Mouse (Mus musculus) NIH3T3 (cell line): ENCODE measurements at regions not wholly inside any gene's neighbourhood (a gene's known extent, or its start where the extent isn't known, plus 50 kb on each side); places are given as distances from the start of the nearest gene placed in this dataset.

Experiments used
- DNase-seq: peaks from one replicate; pipeline ENCODE4 v3.0.0-alpha.2; 2012; ENCODE audit warnings: low read depth

GRCm38 (mm10) chr1:51697265-51698192 lies 218.3 kb downstream of the Myo1b start:
- no peak for DNase-seq

DNA sequence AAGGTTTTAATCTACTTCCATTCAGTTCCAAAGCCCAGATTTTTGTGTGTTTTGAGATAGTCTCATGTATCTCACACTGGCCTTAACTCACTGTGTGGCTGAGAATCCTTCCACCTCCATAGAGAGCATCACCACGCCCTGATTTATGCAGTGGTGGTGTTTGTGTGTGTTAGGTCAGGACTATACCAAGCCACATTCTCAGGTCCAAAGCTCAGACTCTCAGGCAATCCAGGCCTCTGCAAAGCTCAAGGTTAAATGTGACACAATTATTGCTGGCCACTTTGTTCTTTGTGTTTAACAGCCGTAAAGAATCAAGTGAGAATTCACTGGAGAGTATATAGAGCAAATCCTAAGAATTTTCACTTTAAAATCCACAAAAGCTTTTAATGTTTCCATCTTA lies 218.2 kb upstream of the Nabp1 start:
- DNase-seq, result no peak

- DNase-seq, result no peak
Observed at GRCm38 (mm10) chr1:51690878-51691277, 212.7 kb upstream of the Nabp1 start.

DNA sequence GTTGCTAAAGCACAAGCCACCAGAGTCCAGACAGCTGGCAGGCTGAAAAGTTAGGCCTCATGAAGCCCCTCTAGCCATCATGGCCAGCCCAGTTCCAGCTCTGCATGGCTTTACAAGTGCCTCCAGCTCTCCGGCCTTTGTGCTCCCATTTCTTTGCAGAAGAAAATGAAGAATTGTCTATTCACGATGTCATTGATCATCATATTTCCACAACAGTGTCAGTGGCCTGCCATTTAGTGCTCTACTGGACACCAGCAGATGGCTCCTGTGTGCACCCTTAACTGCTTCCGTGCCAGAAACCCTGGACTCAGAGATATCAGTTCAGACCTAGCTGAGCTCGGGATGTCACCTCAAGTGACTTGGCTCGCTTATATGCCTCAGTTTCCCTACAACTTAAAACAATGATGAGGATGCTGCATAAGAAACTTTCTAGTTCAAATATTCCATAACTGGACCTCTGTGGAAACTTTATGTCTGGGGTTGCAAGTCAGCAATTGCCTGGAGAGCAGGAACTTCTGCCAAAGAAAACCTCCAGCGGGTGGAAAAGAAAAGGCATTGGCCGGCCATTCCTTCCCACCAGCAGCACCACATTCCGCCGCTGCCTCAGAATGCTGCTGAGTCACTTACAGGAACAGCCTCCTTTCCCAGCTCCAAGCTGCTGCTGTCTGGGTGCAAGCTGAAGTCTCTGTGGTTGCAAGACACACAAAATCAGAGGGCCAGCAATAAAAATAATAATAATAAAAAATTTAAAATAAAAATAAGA lies 211.4 kb upstream of the Nabp1 start:
- DNase-seq, result peak; percentile 93

DNA sequence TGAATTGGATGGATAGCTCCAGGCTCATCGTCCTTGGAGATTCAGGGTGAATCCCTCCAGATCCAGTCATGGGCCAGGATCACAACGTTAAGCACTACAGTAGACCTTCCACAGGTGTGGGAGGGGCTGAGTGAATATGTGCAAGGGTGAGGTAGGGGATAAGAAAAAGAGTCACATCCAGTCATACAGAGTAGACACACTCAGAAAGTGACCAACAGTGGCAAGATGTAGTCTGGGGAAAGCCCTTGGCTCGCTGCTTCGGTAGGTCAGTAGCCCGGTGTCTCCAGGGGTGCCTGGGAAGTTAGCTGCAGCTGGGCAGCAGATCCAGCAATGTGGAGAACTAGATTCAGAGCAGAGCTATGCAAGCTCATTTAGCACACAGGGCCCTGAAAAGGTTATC lies 210.7 kb upstream of the Nabp1 start:
- DNase-seq, result no peak

- DNase-seq, result no peak
Observed at GRCm38 (mm10) chr1:51688224-51688545, 210.0 kb upstream of the Nabp1 start.

- DNase-seq, result no peak
Observed at GRCm38 (mm10) chr1:51687484-51688223, 209.4 kb upstream of the Nabp1 start.

DNA sequence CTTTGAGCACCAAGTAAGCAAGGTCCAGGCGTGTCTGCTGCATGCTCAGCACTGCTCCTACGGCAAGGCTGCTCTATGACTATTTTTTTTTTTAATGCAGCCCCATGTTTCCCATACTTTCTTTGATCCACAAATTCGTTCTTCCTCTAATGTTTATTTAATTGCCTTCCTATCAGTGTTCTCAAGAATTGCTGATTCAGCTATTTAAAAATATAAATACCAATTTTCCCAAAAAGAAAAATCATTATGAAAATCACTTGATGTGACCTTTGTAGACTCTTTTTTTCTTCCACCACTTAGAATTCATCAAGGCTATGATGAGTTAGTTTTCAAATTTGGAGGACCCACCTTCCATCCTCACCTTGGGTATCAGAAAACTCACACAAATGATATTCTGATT lies 208.5 kb upstream of the Nabp1 start:
- DNase-seq, result no peak

DNA sequence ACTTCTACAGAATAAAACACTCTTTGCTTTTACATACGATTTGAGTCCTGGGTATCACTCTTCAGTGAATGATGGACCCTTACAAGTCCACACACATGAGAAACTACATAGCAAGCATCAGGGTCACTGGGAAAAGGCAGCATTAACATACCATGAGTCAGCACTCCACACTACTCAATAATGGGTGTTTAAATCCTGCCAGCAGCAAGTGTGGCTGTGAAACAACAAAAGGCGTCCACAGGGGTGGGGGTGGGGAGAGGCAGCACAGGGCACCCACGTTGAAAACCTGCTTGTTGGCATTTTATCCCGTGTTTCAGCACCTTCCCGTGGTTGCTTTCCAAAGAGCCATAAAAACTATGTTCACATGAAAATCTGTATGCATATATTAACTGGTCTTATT lies 204.0 kb upstream of the Nabp1 start:
- no peak for DNase-seq

DNA sequence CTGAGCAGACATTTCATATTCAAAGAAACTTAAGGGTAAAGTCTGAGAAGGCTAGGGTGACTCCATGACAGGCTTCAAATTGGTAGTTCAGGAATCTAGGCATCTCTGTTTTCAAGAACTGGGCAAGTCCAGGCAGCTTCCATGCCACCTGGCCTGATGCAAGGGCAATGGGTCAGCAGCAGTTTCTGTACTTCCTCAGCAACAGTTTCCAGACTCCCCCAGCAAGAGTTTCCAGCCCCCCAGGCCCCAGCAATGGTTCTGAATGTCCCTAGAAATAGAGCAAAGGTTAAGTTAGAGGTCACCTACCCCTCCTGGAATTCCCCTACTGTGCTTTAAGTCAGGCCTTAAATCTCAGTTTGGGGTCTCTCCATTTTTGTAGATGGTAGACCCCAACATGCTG lies 203.6 kb upstream of the Nabp1 start:
- DNase-seq, result no peak

DNA sequence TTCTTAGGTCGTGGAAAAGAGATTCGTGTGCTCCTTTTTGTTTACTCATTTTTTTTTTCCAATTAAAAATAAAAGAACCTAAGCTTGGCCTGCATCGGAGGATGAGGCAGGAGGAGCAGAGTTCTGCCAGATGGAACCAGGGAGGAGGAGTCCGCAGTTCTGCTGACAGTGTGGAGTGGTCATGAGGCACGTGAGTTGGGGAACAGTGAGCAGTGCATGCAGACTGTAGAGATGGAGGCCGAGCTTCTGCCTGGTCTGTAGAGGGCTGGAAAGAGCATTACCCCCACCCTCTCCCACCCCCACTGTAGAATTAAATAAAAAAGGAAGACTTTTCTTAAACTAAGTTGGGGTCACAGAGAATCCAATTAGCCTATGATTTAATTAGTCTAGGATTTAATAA lies 202.5 kb upstream of the Nabp1 start:
- no peak for DNase-seq

DNA sequence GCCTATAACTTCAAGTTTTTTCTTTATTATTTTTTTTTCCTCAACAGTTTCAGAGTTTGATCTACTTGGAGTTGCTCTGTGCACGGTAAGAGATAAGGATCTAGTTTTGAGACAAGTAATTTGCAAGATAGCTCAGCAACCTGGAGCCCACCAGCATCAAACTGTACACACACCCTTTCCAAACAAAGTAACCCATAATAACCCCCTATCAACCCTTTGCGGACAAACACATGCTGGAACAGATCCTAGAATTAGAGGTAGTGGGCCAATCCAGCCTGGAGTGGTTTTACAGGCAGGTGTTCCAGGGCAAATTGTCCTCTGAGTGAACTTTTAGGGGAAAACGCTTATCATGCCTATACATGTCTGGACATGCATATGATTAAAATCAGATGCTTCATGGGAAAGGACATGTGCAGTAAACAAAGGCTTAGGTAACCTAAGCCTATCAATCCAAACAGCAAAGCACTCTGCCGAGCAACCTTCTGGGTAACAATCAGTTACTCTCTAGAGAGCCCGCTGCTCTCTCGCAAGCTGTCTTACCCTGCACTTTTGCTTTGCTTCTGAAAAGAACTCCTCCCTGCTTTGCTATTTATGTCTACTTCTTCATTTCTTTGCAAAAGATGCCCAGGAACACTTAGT lies 200.2 kb upstream of the Nabp1 start:
- DNase-seq, result no peak

DNA sequence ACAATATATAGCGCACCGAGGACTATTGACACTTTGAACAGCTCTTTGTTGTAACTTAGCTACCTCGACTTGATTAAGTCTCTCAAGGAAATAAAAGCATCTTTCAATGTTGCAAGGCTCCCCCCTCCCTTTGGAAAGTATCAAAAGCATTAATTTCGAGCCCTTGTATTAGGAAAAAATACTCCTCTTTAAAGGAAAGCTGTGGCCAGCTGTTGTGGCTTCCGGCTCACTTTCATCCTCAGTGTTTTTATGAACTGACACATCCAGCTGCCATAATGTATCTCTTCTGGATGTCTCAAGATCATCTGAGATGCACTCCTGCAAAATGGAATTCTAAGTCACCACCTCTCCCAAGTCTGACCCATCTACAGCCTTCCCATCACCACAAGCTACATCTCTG lies 199.6 kb upstream of the Nabp1 start:
- no peak for DNase-seq

DNA sequence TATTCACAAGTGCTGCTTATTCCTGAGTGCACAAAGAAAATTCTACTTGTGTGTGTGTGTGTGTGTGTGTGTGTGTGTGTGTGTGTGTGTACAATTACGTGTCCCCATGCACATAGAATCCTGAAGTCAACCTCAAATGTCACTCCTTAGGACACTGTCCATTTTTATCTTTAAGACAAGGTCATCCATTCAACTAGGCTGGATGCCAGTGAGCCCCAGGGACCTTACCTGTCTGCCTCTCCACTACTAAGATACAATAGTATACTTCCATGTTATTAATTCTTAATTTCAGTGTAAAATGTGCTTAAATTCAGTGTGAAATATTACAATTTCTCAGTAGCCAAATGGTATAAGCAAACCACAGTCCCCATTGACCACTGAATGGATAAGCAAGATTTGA lies 193.5 kb upstream of the Nabp1 start:
- no peak for DNase-seq

DNA sequence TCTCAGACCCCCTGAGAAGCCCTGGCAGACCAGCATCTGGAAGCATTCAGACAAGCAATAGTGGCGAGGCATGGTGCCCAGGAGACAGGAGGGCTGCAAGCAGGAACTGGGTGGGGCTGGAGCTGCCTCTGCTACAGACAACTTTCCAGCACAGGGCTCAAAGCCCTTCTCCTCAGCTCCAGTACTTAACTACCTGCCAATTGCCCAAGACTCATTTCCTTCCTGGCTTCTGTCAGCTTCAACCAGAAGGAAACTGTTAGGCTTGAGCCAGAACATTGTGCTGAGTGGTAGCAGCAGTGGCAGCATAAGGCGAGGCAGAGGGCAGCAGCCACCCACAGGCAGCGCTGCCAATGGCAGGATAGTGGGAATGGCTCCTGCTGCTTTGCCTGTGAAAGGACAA lies 193.1 kb upstream of the Nabp1 start:
- DNase-seq, result peak; percentile 53

DNA sequence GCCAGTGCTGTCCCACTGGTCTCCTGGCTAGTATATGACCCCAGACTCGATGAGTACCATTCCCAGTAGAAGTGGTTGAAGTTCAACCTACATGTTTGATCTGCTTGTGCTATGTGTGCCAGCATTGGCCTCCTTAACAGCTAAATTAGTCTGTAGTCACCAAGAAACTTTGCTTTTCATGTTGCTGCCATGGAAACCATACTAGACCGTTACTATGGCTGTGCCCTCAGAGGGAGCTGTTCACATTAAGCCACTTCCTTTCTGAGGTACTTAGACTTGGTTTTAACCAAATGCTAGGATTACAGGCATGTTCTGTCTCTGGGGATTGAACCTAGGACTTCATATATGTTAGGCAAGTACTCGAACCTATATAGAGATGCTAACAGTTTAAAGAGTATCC lies 191.8 kb upstream of the Nabp1 start:
- no peak for DNase-seq

DNA sequence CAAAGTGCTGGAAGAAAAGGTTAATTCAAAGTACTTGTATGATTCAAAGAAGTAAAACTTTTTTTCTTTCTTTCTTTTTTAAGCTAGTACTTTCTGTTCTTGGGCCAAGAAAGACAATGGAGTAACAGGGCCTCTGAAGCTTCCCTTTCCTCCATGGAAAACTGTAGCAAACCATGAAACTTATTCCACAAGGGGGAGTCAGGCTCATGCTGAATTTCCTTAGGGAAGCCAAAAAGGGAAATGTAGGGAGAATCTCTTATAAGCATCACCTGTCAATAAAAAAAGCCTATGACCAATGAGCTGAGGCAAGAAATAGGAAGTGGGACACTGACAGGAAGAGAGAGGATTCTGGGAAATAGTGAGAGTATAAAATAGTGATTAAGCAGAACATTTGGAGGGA lies 190.7 kb upstream of the Nabp1 start:
- DNase-seq, result peak; percentile 80

DNA sequence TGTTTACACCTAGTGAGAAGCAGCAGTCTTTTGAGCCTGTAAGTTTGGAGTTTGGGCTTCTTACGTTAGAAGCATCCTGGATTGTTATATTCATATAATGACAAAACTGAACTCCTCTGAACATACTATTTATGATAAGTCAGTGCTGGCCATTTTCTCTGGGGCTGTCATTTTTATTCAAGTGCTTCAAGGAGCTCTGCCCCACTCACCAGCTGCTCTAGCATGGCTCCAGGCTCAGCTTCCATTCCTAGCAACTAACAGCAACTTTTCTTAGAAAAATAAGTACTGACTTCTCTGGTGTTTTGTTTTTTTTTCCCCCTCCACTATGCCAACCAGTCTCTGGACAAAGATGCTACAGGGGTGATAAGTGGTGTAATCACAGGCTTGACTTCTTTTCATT lies 182.3 kb upstream of the Nabp1 start:
- DNase-seq, result no peak

DNA sequence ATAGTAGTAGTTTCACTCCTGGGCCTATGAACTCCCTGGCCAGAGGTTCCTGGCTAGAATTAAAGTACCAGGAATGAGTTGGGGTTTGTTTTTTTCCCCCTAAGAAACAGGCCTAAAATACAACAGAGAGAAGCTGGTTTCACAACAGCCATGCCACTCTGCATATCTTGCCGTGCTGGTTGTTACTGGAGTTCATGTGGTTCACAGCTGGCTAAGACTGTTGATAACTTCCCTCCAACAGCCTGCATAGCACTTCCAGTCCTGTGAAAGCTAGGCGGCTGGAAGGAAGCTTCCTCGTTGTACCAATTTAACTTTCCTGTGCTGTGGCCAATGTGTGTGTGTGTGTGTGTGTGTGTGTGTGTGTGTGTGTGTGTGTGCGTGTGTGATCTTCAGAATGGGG lies 179.0 kb upstream of the Nabp1 start:
- no peak for DNase-seq

DNA sequence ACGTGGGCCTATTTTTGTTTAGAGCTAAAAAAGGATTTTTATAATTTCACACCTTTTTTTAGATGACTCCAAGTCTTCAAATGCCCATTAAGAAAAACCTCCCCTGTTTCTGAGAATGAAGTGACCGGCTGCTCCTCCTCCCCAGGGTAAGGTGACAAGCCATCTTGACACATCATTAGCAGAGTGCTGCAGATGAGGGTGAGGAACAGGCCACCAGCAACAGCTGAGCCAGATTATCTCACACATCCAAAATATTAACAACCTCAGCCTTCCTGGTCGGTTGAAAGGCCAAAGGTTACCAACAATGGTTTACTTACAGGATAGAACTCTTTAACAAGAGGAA lies 172.4 kb upstream of the Nabp1 start:
- DNase-seq, result no peak

DNA sequence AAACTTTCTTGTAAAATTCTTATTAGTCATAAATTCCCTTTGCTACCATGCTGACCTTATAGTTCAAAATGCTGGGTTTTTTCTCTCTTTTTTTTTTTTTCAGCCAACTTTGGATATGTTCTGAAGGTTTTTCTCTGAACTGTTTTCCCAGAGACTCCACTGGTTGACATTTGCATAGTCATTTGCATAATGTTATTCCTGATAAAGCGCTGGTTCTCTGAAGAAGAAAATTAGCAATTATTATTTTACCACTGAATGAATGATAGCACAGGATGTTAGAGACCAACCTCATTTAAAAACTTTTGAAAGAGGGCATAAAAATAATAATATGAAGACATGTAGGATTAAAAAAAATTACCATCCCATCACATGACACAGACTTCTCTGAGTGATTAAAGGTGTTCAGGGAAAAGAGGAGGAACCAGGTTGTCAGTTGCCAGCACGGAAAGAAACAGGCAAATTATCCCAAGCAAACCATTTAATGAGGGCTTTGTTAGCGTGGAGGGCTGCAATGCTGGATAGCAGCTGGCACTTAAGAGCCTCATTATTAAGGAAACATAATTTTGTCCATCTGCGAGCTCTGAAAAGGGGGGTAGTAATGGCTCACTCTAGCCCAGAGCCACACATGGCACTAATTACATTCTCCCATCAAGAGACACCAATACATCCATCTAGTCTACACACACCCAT lies 171.9 kb upstream of the Nabp1 start:
- DNase-seq, result no peak

DNA sequence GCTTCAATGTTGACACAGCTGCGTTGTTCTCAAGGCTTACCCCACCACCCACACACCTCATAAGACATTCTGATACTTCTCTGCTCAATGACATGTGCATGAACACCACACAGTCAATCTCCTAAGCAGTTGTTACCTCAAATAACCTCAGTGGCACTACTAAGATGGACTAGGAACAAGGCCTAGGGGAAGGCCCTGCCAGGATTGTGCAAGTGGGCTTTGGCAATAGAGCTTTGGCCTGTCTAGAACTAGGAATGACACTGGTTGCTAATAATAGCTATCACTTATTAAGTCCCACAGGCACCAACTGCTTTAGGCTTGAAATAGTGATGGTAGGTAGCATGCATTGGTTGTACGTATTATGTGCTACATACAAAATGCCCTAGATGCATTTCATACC lies 169.7 kb upstream of the Nabp1 start:
- no peak for DNase-seq
